Mouse (Mus musculus): Measurements from ENCODE around the gene Usp39. TPM values are rescaled to one million over a fixed set of nuclear protein-coding genes. Genes with fewer than 3 reads are reported as not detected.

Gene Usp39
- polyA plus RNA-seq, 1 experiment from 2014 or later, result 52.3 TPM

GRCm38 (mm10) chr6:72273153-72273552 lies 71.8 kb downstream of the Usp39 start:
- Histone ChIP-seq H3K27ac (ENCODE audit: low read length) (no peak overlapping the region), H3K36me3 (ENCODE audit: control insufficient read depth, insufficient read depth, low read length) (no peaks in the 10 kb centered on the region), H3K9ac (replicated peaks; ENCODE audit: low read depth, low read length) (no peak overlapping the region), H3K4me2 (replicated peaks; ENCODE audit: low read depth, low read length) (no peak overlapping the region), H3K9me3 (ENCODE audit: control insufficient read depth, low read depth, low read length) (no peaks in the 10 kb centered on the region), H3K27me3 (ENCODE audit: control insufficient read depth, insufficient read depth, low read length) (no peaks in the 10 kb centered on the region), H3K4me3 (ENCODE audit: low read depth, low read length) (no peak overlapping the region), H3K4me1 (ENCODE audit: control insufficient read depth, insufficient read depth, low read length) (no peaks in the 10 kb centered on the region)
- 77% methylated on average over 6 of the region's 6 CpGs for WGBS
- ATAC-seq (ENCODE audit: insufficient number of reproducible peaks, insufficient read depth, low FRiP score, low read depth), result no peak

- no peak overlapping the region for H3K27ac ChIP-seq (ENCODE audit: low read length)
- H3K9me3 ChIP-seq (ENCODE audit: control insufficient read depth, low read depth, low read length), result no peaks in the 10 kb centered on the region
- ATAC-seq (ENCODE audit: insufficient number of reproducible peaks, insufficient read depth, low FRiP score, low read depth), result no peak
- no peak overlapping the region for H3K9ac ChIP-seq (replicated peaks; ENCODE audit: low read depth, low read length)
- H3K36me3 ChIP-seq (ENCODE audit: control insufficient read depth, insufficient read depth, low read length), result no peaks in the 10 kb centered on the region
- no peaks in the 10 kb centered on the region for H3K4me1 ChIP-seq (ENCODE audit: control insufficient read depth, insufficient read depth, low read length)
- WGBS, result 71% methylated on average over 10 of the region's 10 CpGs
- H3K4me3 ChIP-seq (ENCODE audit: low read depth, low read length), result no peak overlapping the region
- no peaks in the 10 kb centered on the region for H3K27me3 ChIP-seq (ENCODE audit: control insufficient read depth, insufficient read depth, low read length)
- no peak overlapping the region for H3K4me2 ChIP-seq (replicated peaks; ENCODE audit: low read depth, low read length)
Observed at GRCm38 (mm10) chr6:72272161-72272696, 72.8 kb downstream of the Usp39 start.

GRCm38 (mm10) chr6:72270952-72271519 lies 73.9 kb downstream of the Usp39 start:
- Histone ChIP-seq H3K36me3 (ENCODE audit: control insufficient read depth, insufficient read depth, low read length) (no peaks in the 10 kb centered on the region), H3K9me3 (ENCODE audit: control insufficient read depth, low read depth, low read length) (no peaks in the 10 kb centered on the region), H3K4me3 (ENCODE audit: low read depth, low read length) (no peak overlapping the region), H3K27ac (ENCODE audit: low read length) (no peak overlapping the region), H3K4me2 (replicated peaks; ENCODE audit: low read depth, low read length) (no peak overlapping the region), H3K4me1 (ENCODE audit: control insufficient read depth, insufficient read depth, low read length) (no peaks in the 10 kb centered on the region), H3K27me3 (ENCODE audit: control insufficient read depth, insufficient read depth, low read length) (no peaks in the 10 kb centered on the region), H3K9ac (replicated peaks; ENCODE audit: low read depth, low read length) (no peak overlapping the region)
- ATAC-seq (ENCODE audit: insufficient number of reproducible peaks, insufficient read depth, low FRiP score, low read depth), result no peak
- WGBS, result 66% methylated on average over 11 of the region's 11 CpGs

- 87% methylated on average over 5 of the region's 5 CpGs for WGBS
- no peaks in the 10 kb centered on the region for H3K36me3 ChIP-seq (ENCODE audit: control insufficient read depth, insufficient read depth, low read length)
- no peak for ATAC-seq (ENCODE audit: insufficient number of reproducible peaks, insufficient read depth, low FRiP score, low read depth)
- H3K27me3 ChIP-seq (ENCODE audit: control insufficient read depth, insufficient read depth, low read length), result no peaks in the 10 kb centered on the region
- no peaks in the 10 kb centered on the region for H3K9me3 ChIP-seq (ENCODE audit: control insufficient read depth, low read depth, low read length)
- no peak overlapping the region for H3K4me3 ChIP-seq (ENCODE audit: low read depth, low read length)
- H3K4me2 ChIP-seq (replicated peaks; ENCODE audit: low read depth, low read length), result no peak overlapping the region
- no peaks in the 10 kb centered on the region for H3K4me1 ChIP-seq (ENCODE audit: control insufficient read depth, insufficient read depth, low read length)
- H3K27ac ChIP-seq (ENCODE audit: low read length), result no peak overlapping the region
- no peak overlapping the region for H3K9ac ChIP-seq (replicated peaks; ENCODE audit: low read depth, low read length)
Observed at GRCm38 (mm10) chr6:72270258-72270657, 74.7 kb downstream of the Usp39 start.

Other genes starting within 250 kb of the Usp39 start
- 27.0 and 28.3 TPM in 2 replicates for gene St3gal5, start 247.6 kb downstream of the Usp39 start, polyA plus RNA-seq (2014; fragmentation: Nextera tagmentation; extraction: Ambion mirVana)
- 7.9 and 9.9 TPM in 2 replicates for gene Atoh8, start 109.6 kb downstream of the Usp39 start, polyA plus RNA-seq (2014; fragmentation: Nextera tagmentation; extraction: Ambion mirVana)
- gene Sftpb, start 40.6 kb downstream of the Usp39 start, polyA plus RNA-seq (2014; fragmentation: Nextera tagmentation; extraction: Ambion mirVana), result not detected in 2 replicates
- 33.9 and 34.3 TPM in 2 replicates for gene 0610030E20Rik, start 2.1 kb upstream of the Usp39 start, polyA plus RNA-seq (2014; fragmentation: Nextera tagmentation; extraction: Ambion mirVana)
- gene Tmem150a, start 10.3 kb upstream of the Usp39 start, polyA plus RNA-seq (2014; fragmentation: Nextera tagmentation; extraction: Ambion mirVana), result 13.8 and 15.3 TPM in 2 replicates
- gene Rnf181, start 21.8 kb upstream of the Usp39 start, polyA plus RNA-seq (2014; fragmentation: Nextera tagmentation; extraction: Ambion mirVana), result 106 and 109 TPM in 2 replicates
- 22.6 and 26.3 TPM in 2 replicates for gene Vamp5, start 35.3 kb upstream of the Usp39 start, polyA plus RNA-seq (2014; fragmentation: Nextera tagmentation; extraction: Ambion mirVana)
- gene Vamp8, start 45.5 kb upstream of the Usp39 start, polyA plus RNA-seq (2014; fragmentation: Nextera tagmentation; extraction: Ambion mirVana), result 194 and 206 TPM in 2 replicates
- gene Ggcx, start 69.1 kb upstream of the Usp39 start, polyA plus RNA-seq (2014; fragmentation: Nextera tagmentation; extraction: Ambion mirVana), result 23.2 TPM in 2 replicates
- gene Mat2a, start 94.4 kb upstream of the Usp39 start, polyA plus RNA-seq (2014; fragmentation: Nextera tagmentation; extraction: Ambion mirVana), result 333 and 352 TPM in 2 replicates
- 0.32 TPM in 1 of 2 replicates, not detected in the other for gene Sh2d6, start 176.5 kb upstream of the Usp39 start, polyA plus RNA-seq (2014; fragmentation: Nextera tagmentation; extraction: Ambion mirVana)
- gene Capg, start 199.2 kb upstream of the Usp39 start, polyA plus RNA-seq (2014; fragmentation: Nextera tagmentation; extraction: Ambion mirVana), result 82.6 and 85.0 TPM in 2 replicates